Comparison of ENCODE assay signal across 8 mouse cellular contexts in the genomic region with DNA sequence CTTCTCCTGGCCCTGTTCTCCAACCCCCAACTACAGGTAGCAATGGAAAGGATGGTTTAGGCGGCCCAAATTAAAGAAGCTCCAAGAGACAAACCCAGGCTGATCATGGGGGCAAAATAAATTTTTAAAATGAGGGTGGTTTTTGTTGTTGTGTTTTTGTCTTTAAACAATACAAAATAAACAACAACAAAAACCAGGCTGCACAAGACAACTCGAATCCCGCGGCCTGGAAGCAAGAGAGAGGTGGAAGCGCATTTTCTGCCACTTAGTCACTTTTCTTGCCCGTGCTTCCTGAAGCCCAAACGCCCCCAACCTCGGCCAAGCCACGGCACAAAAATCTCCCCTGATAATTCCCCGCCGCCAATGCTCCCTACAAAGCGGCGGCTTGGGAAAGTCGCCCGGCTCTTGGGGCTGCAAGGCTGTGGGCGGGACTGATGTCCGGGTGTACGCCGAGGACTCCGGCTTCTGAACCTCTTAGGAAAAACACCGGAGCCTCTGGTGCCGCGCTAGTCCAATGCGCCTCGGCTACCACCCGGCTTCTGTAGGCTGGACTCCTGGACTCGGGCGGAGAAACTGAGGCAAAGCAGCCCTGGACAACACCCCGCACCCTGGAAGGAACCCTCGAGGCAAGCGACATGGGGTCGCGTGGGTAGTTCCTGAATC. TPM values are rescaled to one million over a fixed set of nuclear protein-coding genes. Genes with fewer than 3 reads are reported as not detected.
DNase-seq lines count a peak whose midpoint lies in the region; ATAC-seq and TF ChIP-seq lines count a peak whose summit lies in the region.

No protein-coding gene starts in this region.

- no peaks in the 10 kb centered on the region for H3K36me3 ChIP-seq in forebrain, embryonic 12.5 days (replicated peaks)
- no peaks in the 10 kb centered on the region for H3K36me3 ChIP-seq in kidney, postnatal 0 days (ENCODE audit: insufficient read depth, low read length)
- H3K36me3 ChIP-seq in neural tube, embryonic 14.5 days (ENCODE audit: control insufficient read depth, insufficient read depth, low read length): no peaks in the 10 kb centered on the region

- H3K4me2 ChIP-seq in forebrain, embryonic 12.5 days: peak overlapping the region; percentile 26
- H3K4me2 ChIP-seq in kidney, postnatal 0 days (ENCODE audit: low read length): peak overlapping the region; percentile 44
- H3K4me2 ChIP-seq in neural tube, embryonic 14.5 days (ENCODE audit: low read depth, low read length): peak overlapping the region; percentile 29

- peaks cover 100% of the 10 kb centered on the region for H3K27me3 ChIP-seq in forebrain, embryonic 12.5 days
- H3K27me3 ChIP-seq in kidney, postnatal 0 days (ENCODE audit: insufficient read depth, low read length): peaks cover 59% of the 10 kb centered on the region
- peaks cover 57% of the 10 kb centered on the region for H3K27me3 ChIP-seq in neural tube, embryonic 14.5 days (ENCODE audit: control insufficient read depth, insufficient read depth, low read length)

- no peak overlapping the region for H3K27ac ChIP-seq in forebrain, embryonic 12.5 days
- no peak overlapping the region for H3K27ac ChIP-seq in kidney, postnatal 0 days
- no peak overlapping the region for H3K27ac ChIP-seq in neural tube, embryonic 14.5 days (ENCODE audit: low read depth, low read length)

- H3K9ac ChIP-seq in forebrain, embryonic 12.5 days: peak overlapping the region; percentile 33; the same call in 1 of the 2 replicates
- H3K9ac ChIP-seq in kidney, postnatal 0 days (ENCODE audit: low read depth, low read length): no peak overlapping the region
- 0 out of 2 replicates have a peak overlapping the region, but pooled peaks have one; percentile 0 for H3K9ac ChIP-seq in neural tube, embryonic 14.5 days (replicated peaks; ENCODE audit: low read depth, low read length)

- TF ChIP-seq CTCF in kidney, postnatal 0 days (IDR thresholded peaks at IDR 0.05; ENCODE audit: low read depth): no peak

- peaks cover 50% of the 10 kb centered on the region for H3K4me1 ChIP-seq in forebrain, embryonic 12.5 days
- H3K4me1 ChIP-seq in kidney, postnatal 0 days (replicated peaks; ENCODE audit: insufficient read depth, low read length): peaks cover 24% of the 10 kb centered on the region
- peaks cover 20% of the 10 kb centered on the region; the same call in 1 of the 2 replicates for H3K4me1 ChIP-seq in neural tube, embryonic 14.5 days (ENCODE audit: control insufficient read depth, insufficient read depth, low read length)

- no peaks in the 10 kb centered on the region for H3K9me3 ChIP-seq in forebrain, embryonic 12.5 days
- H3K9me3 ChIP-seq in kidney, postnatal 0 days (replicated peaks; ENCODE audit: low read length): no peaks in the 10 kb centered on the region
- H3K9me3 ChIP-seq in neural tube, embryonic 14.5 days (ENCODE audit: control insufficient read depth, low read length): no peaks in the 10 kb centered on the region

- peak; percentile 46 for DNase-seq in embryo, embryonic 10.5 days (ENCODE audit: low spot score)
- no peak for DNase-seq in embryo, embryonic 9.5 days (ENCODE audit: extremely low spot score)
- peak; percentile 39 for DNase-seq in ES-CJ7 (ENCODE audit: low read depth, low spot score)
- DNase-seq in kidney, postnatal 0 days (ENCODE audit: low spot score): no peak
- DNase-seq in left cerebral cortex, adult 11 months (ENCODE audit: low spot score): no peak
- no peak for DNase-seq in left cerebral cortex, adult 9 months (ENCODE audit: low spot score in 2 of 2)

- H3K4me3 ChIP-seq in forebrain, embryonic 12.5 days (replicated peaks): peak overlapping the region; percentile 6; the same call in 1 of the 2 replicates
- peak overlapping the region; percentile 20; the same call in 1 of the 2 replicates for H3K4me3 ChIP-seq in kidney, postnatal 0 days (replicated peaks; ENCODE audit: low read depth, low read length)
- H3K4me3 ChIP-seq in neural tube, embryonic 14.5 days (ENCODE audit: low read depth, low read length): no peak overlapping the region

- ATAC-seq in forebrain, embryonic 12.5 days (ENCODE audit: low FRiP score): no peak
- ATAC-seq in kidney, postnatal 0 days (replicated peaks; ENCODE audit: low FRiP score, low read depth): no peak
- no peak for ATAC-seq in neural tube, embryonic 14.5 days (ENCODE audit: low read depth)

- 1% methylated on average over 33 of the region's 33 CpGs for WGBS in forebrain, embryonic 12.5 days
- 14% methylated on average over 32 of the region's 33 CpGs for WGBS in kidney, postnatal 0 days
- WGBS in neural tube, embryonic 14.5 days: 2% methylated on average over 33 of the region's 33 CpGs

RNA-seq across cellular contexts. Expression of a gene that starts 16.1 kb away (rescaled TPM):
- polyA plus RNA-seq in forebrain, embryonic 12.5 days (2016; fragmentation: Nextera tagmentation; extraction: Ambion mirVana): 31.9 and 33.2 TPM in 2 replicates
- polyA plus RNA-seq in kidney, postnatal 0 days (2015; fragmentation: Nextera tagmentation; extraction: Ambion mirVana): 21.1 and 22.3 TPM in 2 replicates
- polyA plus RNA-seq in neural tube, embryonic 14.5 days (2014; fragmentation: Nextera tagmentation; extraction: Ambion mirVana): 68.2 and 91.5 TPM in 2 replicates

RNA-seq across cellular contexts. Expression of a gene that starts 38.6 kb away (rescaled TPM):
- polyA plus RNA-seq in forebrain, embryonic 12.5 days (2016; fragmentation: Nextera tagmentation; extraction: Ambion mirVana): 5.3 and 5.6 TPM in 2 replicates
- 7.0 and 7.4 TPM in 2 replicates for polyA plus RNA-seq in kidney, postnatal 0 days (2015; fragmentation: Nextera tagmentation; extraction: Ambion mirVana)
- polyA plus RNA-seq in neural tube, embryonic 14.5 days (2014; fragmentation: Nextera tagmentation; extraction: Ambion mirVana): 12.3 and 16.9 TPM in 2 replicates

RNA-seq across cellular contexts. Expression of a gene that starts 47.3 kb away (rescaled TPM):
- polyA plus RNA-seq in forebrain, embryonic 12.5 days (2016; fragmentation: Nextera tagmentation; extraction: Ambion mirVana): 43.0 and 44.8 TPM in 2 replicates
- 51.0 and 54.3 TPM in 2 replicates for polyA plus RNA-seq in kidney, postnatal 0 days (2015; fragmentation: Nextera tagmentation; extraction: Ambion mirVana)
- polyA plus RNA-seq in neural tube, embryonic 14.5 days (2014; fragmentation: Nextera tagmentation; extraction: Ambion mirVana): 33.1 and 39.8 TPM in 2 replicates

RNA-seq across cellular contexts. Expression of a gene that starts 56.4 kb away (rescaled TPM):
- polyA plus RNA-seq in forebrain, embryonic 12.5 days (2016; fragmentation: Nextera tagmentation; extraction: Ambion mirVana): 108 and 118 TPM in 2 replicates
- 97.1 and 98.9 TPM in 2 replicates for polyA plus RNA-seq in kidney, postnatal 0 days (2015; fragmentation: Nextera tagmentation; extraction: Ambion mirVana)
- polyA plus RNA-seq in neural tube, embryonic 14.5 days (2014; fragmentation: Nextera tagmentation; extraction: Ambion mirVana): 69.4 and 78.1 TPM in 2 replicates

Comparison
In these comparisons a context has a peak if more than half of its experiments do, and no peak if none do; other contexts are left out.
1. DNase-seq: peak in embryo, embryonic 10.5 days (single experiment) and ES-CJ7 (single experiment); none in embryo, embryonic 9.5 days (single experiment), kidney, postnatal 0 days (single experiment), left cerebral cortex, adult 11 months (single experiment) and left cerebral cortex, adult 9 months (0 of 2).
2. Peak in every context shown above with its lines, with median percentiles within 50 percentile points of each other: H3K4me2 ChIP-seq.